Mouse (Mus musculus) embryonic facial prominence, embryonic 11.5 days (tissue): ENCODE measurements around the gene Sh3bgrl3. TPM values are rescaled to one million over a fixed set of nuclear protein-coding genes. Genes with fewer than 3 reads are reported as not detected.
A peak's percentile ranks its signal among the peaks of the same experiment; 100 is the strongest.

Experiments
- ATAC-seq: fragments of 200-750 bp; cut with Nextera tagmentation; replicated peaks from 2 replicates; pipeline ENCODE4 v1.8.0; 2017; ENCODE audit warnings: low read depth; ENCODE audit not compliant: insufficient number of reproducible peaks, low FRiP score, low TSS enrichment
- DNase-seq: peaks from one replicate; pipeline ENCODE4 v3.0.0-alpha.2; 2015; ENCODE audit warnings: low spot score
- H3K27ac ChIP-seq: fragments of 300-500 bp; sonication (generic); replicated peaks from 2 replicates; pipeline ENCODE4 v1.5.1; 2014; ENCODE audit warnings: mild to moderate bottlenecking, low read depth, low read length, control low read depth
- H3K27me3 ChIP-seq: fragments of 300-500 bp; sonication (generic); 2 replicates; pipeline ENCODE4 v1.6.1; 2014; ENCODE audit warnings: mild to moderate bottlenecking, low read length, moderate library complexity, mixed read lengths; ENCODE audit not compliant: control insufficient read depth, insufficient read depth
- H3K36me3 ChIP-seq: fragments of 300-500 bp; sonication (generic); replicated peaks from 2 replicates; pipeline ENCODE4 v1.6.1; 2014; ENCODE audit warnings: low read depth, mild to moderate bottlenecking, low read length, moderate library complexity, mixed read lengths; ENCODE audit not compliant: control insufficient read depth, insufficient read depth
- H3K4me1 ChIP-seq: fragments of 300-500 bp; sonication (generic); 2 replicates; pipeline ENCODE4 v1.6.1; 2014; ENCODE audit warnings: low read length, mixed read lengths; ENCODE audit not compliant: control insufficient read depth, insufficient read depth
- H3K4me2 ChIP-seq: fragments of 300-500 bp; sonication (generic); 2 replicates; pipeline ENCODE4 v1.6.1; 2014; ENCODE audit warnings: low read depth, mild to moderate bottlenecking, control low read depth, low read length, moderate library complexity
- H3K4me3 ChIP-seq: fragments of 300-500 bp; sonication (generic); 2 replicates; pipeline ENCODE4 v1.5.1; 2014; ENCODE audit warnings: low read depth, low read length, control low read depth
- H3K9ac ChIP-seq: fragments of 300-500 bp; sonication (generic); replicated peaks from 2 replicates; pipeline ENCODE4 v1.6.1; 2014; ENCODE audit warnings: mild to moderate bottlenecking, control low read depth, low read length
- H3K9me3 ChIP-seq: fragments of 300-500 bp; sonication (generic); replicated peaks from 2 replicates; pipeline ENCODE4 v1.6.1; 2016; ENCODE audit warnings: mild to moderate bottlenecking, low read length, inconsistent platforms, mixed read lengths; ENCODE audit not compliant: control insufficient read depth
- WGBS: fragments of 180-500 bp; shearing (Covaris S2); extraction: QIAGEN DNeasy Blood & Tissue Kit; methylation state at CpG from one replicate; pipeline ENCODE4 v1.1.7; 2014; 5-methylcytosine and 5-hydroxymethylcytosine counted together
- polyA plus RNA-seq: library from polyadenylated mRNA; unstranded; fragments of >200 nt; fragmentation: Nextera tagmentation; extraction: Ambion mirVana; gene quantifications from 2 replicates; pipeline ENCODE4 v1.2.1, GENCODE M21; 2014

Gene Sh3bgrl3
- polyA plus RNA-seq, 1 experiment from 2014 or later = 316 TPM

DNA sequence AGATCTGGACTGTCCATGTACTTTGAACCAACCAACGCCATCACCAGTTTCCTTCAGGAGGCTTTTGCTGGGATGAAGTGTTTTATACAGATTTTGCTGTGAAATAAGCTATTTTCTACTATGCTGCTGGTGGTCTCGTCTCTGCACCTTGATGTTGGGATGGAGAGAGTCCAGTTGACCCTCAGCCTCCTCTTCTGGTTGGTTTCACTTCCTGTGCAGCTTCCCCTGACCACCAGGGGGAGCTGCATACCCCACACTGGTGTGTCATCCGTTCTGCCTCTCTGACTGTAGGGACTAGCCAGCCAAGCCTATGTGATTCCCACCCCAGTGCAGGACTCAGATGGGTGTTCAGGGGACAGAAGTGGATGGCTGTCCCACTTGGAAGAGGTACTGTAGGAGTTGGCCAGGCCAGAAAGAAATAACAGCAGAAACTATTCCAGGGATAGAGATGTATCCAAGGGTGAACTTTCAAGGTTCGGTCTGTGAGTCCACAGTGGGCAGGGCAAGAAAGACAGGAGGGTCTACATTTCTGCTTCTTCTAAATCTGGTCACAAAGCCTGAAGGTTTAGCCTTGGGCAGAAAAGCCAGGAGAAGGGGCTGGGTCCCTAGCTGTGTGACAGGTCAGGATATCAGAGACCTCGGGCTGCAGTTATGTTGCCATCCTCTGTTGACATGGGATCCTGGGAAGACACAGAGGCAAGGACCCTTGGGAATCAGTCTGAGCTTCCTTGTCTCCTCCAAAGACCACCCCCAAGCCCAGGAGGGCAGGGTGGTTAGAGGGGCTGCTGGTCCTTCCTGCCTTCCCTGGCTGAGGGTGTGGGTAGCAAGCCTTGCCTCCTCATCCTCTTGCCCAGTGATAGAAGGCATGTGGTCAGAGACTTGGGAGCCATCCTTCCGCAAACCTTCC is 36.0 kb downstream of the Sh3bgrl3 start:
- Histone ChIP-seq H3K4me1 (no peaks in the 10 kb centered on the region), H3K27ac (no peak overlapping the region), H3K4me3 (no peak overlapping the region), H3K9ac (no peak overlapping the region), H3K9me3 (no peaks in the 10 kb centered on the region), H3K27me3 (no peaks in the 10 kb centered on the region), H3K4me2 (no peak overlapping the region), H3K36me3 (no peaks in the 10 kb centered on the region)
- 75% methylated on average over 6 of the region's 6 CpGs for whole genome bisulfite sequencing
- ATAC-seq = no peak
- DNase-seq = peak; percentile 29

DNA sequence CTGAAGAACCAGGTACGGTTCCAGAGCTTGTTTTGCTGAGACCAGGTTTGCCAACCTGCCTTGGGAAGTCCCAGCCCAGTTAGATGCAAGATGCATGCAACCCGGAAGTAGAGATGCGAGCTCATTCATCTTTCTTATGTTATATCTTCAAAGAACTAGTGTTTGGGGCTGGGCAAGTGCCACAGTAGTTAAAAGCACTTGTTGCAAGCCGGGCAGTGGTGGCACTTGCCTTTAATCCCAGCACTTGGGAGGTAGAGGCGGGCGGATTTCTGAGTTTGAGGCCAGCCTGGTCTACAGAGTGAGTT is 37.4 kb downstream of the Sh3bgrl3 start:
- WGBS = 85% methylated on average over 6 of the region's 6 CpGs
- Histone ChIP-seq H3K27me3 (no peaks in the 10 kb centered on the region), H3K4me3 (no peak overlapping the region), H3K9me3 (no peaks in the 10 kb centered on the region), H3K27ac (no peak overlapping the region), H3K4me2 (no peak overlapping the region), H3K36me3 (no peaks in the 10 kb centered on the region), H3K9ac (no peak overlapping the region), H3K4me1 (no peaks in the 10 kb centered on the region)
- ATAC-seq = no peak
- DNase-seq = no peak

DNA sequence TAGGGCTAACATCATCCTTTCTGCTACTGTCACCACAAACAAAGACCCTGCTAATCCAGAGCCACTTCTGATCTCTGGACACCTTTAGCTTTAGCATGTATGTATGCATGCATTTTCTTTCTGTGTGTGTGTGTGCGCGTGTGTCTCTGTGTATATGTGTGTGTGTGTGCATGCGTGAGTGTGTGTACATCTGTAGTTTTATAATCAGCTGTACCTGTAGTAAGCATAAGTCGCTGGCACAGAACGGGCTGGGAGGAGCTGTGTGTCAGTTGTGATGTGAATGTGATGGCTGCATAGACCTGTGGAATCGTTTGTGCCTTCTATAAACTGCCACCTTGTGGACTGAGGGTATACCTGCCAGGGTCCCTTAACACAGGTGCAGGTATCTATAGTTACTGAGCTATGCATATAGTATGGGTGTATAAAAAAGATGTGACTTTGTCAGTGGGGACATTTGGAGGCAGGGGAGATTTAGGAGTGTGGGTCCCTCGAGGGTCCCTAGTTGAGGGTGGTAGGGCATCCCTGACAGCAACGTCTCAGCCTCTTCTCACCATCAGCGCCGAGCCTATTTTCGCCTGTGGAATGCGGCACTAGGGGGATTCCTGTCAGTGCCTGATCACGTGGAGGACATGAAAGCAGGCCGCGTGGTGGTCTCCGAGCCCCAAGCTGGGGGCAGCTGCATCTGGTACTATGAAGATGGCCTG is 37.9 kb downstream of the Sh3bgrl3 start:
- no peaks in the 10 kb centered on the region for H3K4me1 ChIP-seq
- H3K9me3 ChIP-seq = no peaks in the 10 kb centered on the region
- no peak overlapping the region for H3K4me2 ChIP-seq
- H3K27me3 ChIP-seq = no peaks in the 10 kb centered on the region
- WGBS = 82% methylated on average over 16 of the region's 16 CpGs
- DNase-seq (no peak), ATAC-seq (no peak)
- no peak overlapping the region for H3K4me3 ChIP-seq
- H3K36me3 ChIP-seq = no peaks in the 10 kb centered on the region
- no peak overlapping the region for H3K27ac ChIP-seq
- H3K9ac ChIP-seq = no peak overlapping the region

GRCm38 (mm10) chr4:134089029-134089428 is 39.6 kb downstream of the Sh3bgrl3 start:
- Histone ChIP-seq H3K27me3 (no peaks in the 10 kb centered on the region), H3K4me3 (no peak overlapping the region), H3K36me3 (no peaks in the 10 kb centered on the region), H3K4me2 (no peak overlapping the region), H3K27ac (no peak overlapping the region), H3K4me1 (no peaks in the 10 kb centered on the region), H3K9ac (no peak overlapping the region), H3K9me3 (no peaks in the 10 kb centered on the region)
- ATAC-seq = no peak
- DNase-seq = no peak
- WGBS = 84% methylated on average over 9 of the region's 9 CpGs

DNA sequence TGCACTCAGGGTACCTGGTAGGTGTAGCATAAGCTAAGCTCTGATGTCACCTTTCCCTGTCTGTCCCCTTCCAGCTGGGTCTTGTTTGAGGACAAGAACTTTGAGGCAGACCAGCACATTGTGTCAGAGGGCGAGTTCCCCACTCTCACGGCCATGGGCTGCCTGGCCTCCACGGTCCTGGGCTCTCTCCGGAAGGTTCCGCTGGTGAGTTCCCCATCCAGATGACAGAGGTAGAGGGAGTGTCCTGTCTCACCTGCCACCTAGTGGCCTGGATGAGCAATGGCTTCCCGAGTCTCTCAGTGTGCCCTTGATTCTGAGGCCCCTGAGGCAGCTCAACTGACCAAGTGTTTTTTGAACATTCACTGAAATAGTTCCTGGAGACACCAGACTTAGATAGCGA is 41.2 kb downstream of the Sh3bgrl3 start:
- no peaks in the 10 kb centered on the region for H3K36me3 ChIP-seq
- no peak overlapping the region for H3K27ac ChIP-seq
- H3K4me3 ChIP-seq = no peak overlapping the region
- ATAC-seq (peak; percentile 39; the same call in 1 of the 2 replicates), DNase-seq (peak; percentile 71)
- 28% methylated on average over 7 of the region's 7 CpGs for WGBS
- H3K4me2 ChIP-seq = no peak overlapping the region
- H3K9ac ChIP-seq = no peak overlapping the region
- H3K27me3 ChIP-seq = no peaks in the 10 kb centered on the region
- no peaks in the 10 kb centered on the region for H3K4me1 ChIP-seq
- no peaks in the 10 kb centered on the region for H3K9me3 ChIP-seq

GRCm38 (mm10) chr4:134084999-134085398 is 43.6 kb downstream of the Sh3bgrl3 start:
- ATAC-seq = no peak
- 84% methylated on average over 4 of the region's 4 CpGs for WGBS
- no peak overlapping the region for H3K27ac ChIP-seq
- H3K4me3 ChIP-seq = no peak overlapping the region
- H3K4me2 ChIP-seq = no peak overlapping the region
- H3K9me3 ChIP-seq = no peaks in the 10 kb centered on the region
- H3K36me3 ChIP-seq = no peaks in the 10 kb centered on the region
- peaks cover 2% of the 10 kb centered on the region; the same call in 1 of the 2 replicates for H3K27me3 ChIP-seq
- H3K4me1 ChIP-seq = no peaks in the 10 kb centered on the region
- H3K9ac ChIP-seq = no peak overlapping the region
- no peak for DNase-seq

DNA sequence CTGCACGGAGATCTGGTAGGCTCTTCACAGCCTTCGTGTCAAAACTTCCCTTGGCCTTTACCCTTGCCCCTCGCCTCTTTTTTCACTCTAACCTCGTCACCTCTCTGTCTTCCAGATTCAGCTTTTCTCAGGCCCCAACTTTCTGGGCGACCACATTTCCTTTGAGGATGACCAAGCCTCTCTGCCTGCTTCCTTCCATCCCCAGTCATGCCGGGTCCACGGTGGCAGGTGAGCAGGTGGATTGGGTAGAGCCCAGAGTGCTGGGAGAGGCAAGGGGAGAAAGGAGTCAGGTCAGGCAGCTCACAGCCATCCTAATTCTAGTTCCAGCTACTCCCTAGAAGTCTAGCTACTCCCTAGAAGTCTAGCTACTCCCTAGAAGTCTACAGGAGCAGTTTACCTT is 46.1 kb downstream of the Sh3bgrl3 start:
- DNase-seq (no peak), ATAC-seq (no peak)
- peak overlapping the region; percentile 65 for H3K4me2 ChIP-seq
- 0 out of 2 replicates have a peak overlapping the region, but pooled peaks have one; percentile 32 for H3K9ac ChIP-seq
- no peak overlapping the region for H3K27ac ChIP-seq
- no peaks in the 10 kb centered on the region for H3K4me1 ChIP-seq
- H3K27me3 ChIP-seq = peaks cover 2% of the 10 kb centered on the region; the same call in 1 of the 2 replicates
- H3K9me3 ChIP-seq = no peaks in the 10 kb centered on the region
- H3K36me3 ChIP-seq = no peaks in the 10 kb centered on the region
- peak overlapping the region; percentile 41 for H3K4me3 ChIP-seq
- WGBS = 10% methylated on average over 7 of the region's 7 CpGs
